Mouse (Mus musculus) left cerebral cortex, adult 8-10 months (tissue): ENCODE measurements at regions not wholly inside any gene's neighbourhood (a gene's known extent, or its start where the extent isn't known, plus 50 kb on each side); places are given as distances from the start of the nearest gene placed in this dataset.

Experiments used
- DNase-seq, 2 experiments: peaks; one replicate each; pipeline ENCODE4 v3.0.0; 2022; ENCODE audit warnings: low spot score in 2 of 2

DNA sequence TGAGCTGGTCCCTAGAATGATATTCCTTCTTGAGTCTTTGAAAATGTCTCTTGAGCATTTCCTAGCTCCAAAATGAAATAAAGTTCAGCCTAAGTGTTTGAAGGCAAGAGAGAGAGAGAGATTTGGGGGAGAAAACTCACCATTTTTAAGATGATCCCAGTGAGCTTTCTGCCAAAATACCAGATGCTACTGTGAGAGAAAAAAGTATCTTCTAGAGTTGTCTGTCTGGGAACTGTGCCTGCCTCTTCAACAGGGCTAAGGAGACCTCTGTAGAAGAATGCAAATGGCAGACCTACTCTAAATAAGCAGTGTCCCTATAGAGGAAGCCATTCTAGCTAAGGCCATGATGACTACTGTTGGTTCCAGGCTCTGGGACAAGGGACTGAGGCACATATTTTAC is 285.6 kb upstream of the Prickle1 start:
- no peak for DNase-seq

DNA sequence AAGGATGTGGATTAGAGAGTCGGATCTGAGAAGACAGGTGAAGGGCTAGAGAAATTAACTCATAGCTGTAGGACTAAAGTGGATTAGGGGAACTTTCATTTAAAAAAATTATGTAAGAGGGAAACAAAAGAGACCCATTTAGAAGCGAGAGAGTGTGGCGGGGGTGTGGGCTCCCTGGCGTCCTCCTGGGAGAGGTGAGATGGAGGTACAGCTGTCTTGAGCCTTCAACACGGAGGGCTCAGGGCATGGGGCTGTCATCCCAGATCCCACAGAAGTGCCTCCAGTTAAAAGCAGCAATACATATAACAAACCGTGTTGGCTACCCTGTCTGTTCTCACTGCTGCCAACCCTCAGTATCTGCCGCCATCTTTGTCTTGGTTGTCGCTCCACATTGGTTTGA is 284.6 kb upstream of the Prickle1 start:
- DNase-seq, result no peak

DNA sequence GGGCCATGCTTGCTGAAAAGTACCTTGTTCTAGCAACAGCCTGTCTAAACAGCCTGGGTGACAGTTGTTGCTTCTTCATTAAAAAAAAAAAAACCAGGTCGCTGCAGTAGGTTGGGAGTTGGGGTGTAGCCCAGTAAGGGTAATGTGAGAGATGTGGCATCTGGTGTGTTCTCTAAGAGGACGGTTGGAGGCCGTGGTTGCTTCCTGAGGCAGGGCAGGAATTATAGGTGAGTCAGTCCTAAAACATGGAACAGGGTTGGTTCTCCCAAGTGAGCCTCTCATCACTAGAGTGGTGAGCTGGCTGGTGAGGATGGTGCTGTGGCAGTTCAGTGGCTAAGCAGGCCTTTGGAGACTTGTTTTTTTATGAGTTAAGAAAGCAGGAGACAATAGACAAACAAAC is 283.3 kb upstream of the Prickle1 start:
- DNase-seq, result peak in 1 of 2 experiments; percentile 52

DNA sequence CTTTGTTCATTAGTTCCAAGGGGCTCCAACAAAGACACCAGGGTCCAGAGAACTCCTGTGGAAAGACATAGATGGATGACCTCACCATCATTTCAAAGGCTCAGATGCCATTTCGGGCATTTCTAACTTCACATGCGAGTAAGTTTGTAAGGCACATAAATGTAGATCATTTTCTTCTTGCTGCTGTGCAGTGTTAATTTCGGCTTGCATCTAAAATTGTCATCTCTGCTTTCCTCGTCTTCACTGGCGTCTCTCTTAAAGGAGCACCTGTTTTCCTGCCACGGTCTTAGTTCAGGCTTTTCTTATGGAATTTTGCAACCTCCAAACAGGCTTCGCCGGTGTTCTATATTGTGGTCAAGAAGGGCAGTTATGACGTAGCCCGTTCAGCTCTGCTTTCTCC is 280.6 kb upstream of the Prickle1 start:
- DNase-seq, result no peak

DNA sequence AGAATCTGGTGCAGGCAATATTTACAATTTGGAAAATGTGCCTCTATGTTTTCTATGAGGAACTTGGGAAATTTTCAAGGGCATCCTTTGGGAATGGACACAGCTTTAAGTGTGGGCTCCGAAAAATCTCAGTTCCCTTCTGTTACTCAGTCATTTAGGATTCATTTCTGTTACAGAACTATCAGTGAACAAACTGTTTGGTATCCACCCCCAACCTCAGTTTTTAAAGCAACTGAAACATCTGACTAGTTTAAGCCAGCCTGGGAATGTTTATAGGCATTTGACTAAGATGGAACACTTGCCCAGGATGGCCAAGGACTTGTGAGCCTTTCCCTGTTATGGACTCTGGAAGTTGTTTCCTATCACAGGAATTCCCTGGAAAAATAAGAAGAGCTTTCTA is 280.0 kb upstream of the Prickle1 start:
- DNase-seq, result no peak

DNA sequence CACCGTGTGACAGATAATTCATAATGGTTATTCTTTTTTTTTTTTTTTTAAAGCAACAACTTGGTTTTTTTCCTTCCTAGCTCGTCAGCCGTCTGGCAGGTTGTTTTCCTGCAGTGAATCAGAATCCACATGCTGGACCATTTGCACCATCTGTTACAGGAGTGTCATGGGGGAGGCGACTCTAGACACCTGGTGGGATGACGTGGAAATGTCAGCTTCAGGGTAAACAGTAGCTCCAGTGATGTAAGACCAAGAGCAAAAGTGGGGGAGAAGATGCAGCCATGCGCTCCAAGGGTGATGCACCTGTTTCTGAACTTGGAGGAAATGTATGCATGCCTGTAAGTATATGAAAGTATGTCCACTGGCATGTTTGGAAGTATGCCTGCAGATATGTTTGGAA is 278.5 kb upstream of the Prickle1 start:
- DNase-seq, result peak in 1 of 2 experiments; percentile 77

DNA sequence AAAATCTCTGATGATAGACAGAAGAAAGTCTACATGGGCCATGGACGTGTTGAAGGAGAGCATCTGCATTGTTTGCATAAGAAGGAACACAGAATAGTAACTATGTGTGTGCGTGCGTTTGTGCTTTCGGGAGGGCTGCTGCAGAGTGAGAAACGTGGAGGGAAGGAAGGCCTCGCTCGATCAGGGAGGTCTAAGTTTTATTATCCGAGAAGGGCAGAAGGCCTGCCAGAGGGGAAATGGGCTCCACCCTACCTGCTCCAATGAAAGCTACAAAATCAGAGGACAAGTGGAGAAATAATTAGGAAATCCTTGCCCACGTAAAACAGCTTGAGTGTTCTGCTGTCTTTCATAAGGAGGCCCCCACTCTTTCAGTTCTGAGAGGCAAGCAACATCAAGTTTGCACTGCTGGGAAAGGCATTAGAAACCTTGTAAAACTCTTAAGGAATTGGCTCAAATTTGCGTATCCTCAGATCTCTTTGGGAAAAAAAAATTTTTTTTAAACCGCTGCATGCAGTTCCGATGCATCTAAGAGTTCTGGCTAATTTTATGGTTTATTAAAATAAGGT is 261.7 kb upstream of the Prickle1 start:
- no peak for DNase-seq

DNA sequence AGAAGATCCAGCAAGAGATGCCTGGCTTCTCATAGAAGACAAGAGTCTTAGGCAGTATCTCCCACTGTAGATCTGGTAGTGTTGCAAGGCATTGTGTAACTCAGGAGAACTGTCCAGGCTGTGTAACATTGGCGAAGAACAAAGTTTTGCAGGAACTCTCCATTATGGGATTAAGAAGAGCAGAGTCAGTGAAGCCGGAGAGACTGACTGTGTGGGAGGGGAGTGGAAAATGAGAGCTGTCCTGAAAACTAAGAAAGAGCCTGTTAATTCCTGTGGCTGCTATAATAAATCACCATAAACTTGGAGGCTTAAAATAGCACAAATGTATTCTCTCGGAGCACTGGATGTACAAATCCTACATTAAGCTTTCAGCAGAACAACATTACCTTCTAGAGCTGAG is 257.5 kb upstream of the Prickle1 start:
- DNase-seq, result peak in 1 of 2 experiments; percentile 38

DNA sequence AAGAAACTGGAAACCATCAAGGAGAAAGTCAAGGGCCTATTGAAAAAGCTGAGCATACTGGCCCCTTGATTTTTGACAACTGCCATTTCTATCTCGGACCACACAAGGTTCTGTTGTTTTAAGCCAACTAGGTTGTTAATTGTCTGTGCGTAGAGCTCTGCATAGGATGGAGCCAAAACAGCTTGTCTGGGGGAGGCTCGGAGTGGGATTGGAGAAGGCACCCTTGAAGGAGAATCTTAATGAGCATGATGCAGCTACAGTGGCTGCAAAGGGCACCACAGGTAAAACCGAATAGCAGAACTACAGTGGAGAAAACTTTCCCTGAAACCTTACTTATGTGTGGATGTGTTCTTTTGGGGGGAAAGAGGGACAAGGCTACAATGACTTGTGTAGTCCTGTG is 256.4 kb upstream of the Prickle1 start:
- no peak for DNase-seq

DNA sequence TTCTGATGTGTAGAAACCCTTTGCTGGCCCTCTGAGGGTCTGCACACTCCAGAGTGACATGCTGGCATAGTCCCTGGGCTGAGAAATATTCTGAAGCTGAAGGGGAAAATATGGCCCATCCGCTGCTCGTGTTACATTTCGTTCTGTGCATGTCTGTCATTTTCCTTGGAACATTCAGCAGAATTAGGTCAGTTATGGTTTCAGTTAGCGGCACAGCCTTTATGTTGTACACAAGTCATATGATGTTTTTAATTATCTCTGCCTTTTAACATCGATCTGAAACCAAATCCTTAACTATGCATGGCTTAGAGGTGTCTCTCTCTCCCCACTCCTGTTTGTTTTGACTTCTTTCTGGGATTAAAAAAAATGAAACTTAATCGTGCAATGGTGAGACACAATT is 254.7 kb upstream of the Prickle1 start:
- DNase-seq, result no peak

DNA sequence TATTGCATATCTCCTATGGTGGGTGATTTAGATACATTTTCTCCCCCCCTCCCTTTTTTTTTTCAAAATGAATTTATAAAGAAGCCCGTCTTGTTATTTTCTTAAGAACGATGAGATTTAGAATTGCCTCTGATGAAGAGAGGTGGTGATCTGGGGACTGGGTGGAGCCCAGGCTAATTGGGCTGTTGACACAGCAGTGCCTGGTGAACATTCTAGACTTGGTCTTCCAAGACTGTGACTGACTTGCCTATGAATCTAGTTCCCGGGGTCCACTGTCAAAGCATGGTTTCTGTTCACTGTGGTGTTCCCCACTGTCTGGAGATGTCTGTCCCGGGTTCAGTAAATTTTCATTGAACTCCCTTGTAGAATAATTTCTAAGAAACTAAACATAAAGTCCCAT is 253.1 kb upstream of the Prickle1 start:
- DNase-seq, result no peak

DNA sequence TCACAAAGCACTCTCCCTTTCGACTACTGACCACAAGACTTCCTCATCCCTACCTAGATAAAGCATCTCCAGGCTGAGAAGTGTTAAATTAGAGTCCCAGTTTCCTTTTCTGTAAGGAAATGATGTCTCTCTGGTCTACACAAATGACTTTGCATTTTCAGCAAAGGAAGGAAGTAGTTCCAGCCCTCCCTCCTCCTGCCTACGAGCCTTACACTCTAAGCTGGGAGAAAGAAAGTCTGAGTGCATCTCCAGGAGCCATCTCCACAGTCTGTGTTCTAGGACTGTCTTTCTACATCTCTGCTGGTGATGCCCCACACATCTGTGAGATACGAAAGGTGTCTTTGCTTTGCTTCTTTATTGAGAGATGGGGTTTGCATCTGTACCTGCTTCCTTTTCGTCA is 251.1 kb upstream of the Prickle1 start:
- DNase-seq, result no peak

DNA sequence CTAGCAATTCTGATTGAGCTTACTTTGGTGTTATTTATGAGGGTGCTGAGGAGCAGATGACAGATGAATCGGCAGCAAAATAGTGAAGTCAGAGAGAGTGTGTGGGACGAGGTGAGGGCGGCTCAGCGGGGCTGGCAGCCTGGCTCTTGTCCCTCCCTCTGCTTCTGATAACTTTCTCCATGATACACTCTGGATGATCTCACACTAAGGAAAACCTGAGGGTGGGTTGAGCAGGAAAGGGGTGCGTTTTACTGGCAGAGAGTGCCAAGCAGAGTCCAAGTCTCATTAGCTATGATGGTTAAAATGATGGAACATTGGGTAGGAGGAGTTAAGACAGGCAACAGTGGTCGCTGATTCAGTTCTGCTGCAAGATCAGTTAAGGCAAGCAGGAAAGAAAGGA is 250.1 kb upstream of the Prickle1 start:
- peak in 1 of 2 experiments; percentile 83 for DNase-seq

DNA sequence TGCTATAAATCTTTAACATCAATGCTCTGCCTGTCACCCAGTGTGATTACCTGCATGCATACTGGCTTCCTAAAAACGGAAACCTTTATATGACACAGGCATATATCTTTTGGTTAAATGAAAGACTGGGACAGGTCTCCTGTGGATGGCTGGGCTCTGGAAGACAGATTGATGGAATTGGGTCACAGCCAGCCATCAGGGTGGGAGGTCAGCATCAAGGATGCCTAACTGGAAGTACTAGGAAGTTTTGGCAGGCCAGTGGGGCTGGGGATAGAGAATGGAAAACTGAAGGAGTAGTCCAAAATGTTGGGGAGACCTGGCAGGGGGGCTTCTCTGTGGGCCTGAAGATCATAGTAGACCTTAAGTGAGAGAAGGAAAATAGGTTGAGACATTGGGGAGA is 237.3 kb upstream of the Prickle1 start:
- DNase-seq, result no peak

DNA sequence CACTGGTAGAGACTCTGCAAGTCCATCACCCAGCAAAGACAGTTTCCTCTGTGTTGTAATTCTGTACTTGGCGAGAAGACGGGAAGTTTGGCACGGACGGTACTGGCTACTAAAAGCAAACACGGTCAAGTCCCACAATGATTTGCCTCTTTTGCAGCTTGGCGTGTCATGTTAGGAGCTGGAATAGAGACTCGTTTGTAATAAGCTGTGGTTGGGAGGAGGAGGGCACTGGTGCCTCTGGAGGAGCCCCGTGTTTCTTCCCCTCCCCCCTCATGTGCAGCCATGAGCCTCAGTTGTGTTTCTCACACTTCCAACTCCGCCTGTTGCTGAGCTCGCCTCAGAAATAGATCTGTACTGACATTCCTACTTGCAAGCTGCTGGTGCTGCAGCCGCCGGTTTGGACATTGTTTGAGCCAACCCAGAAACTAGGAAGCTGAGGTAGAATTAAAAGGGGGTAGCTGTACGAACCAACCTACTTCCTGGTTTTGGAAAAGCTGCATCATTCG is 236.8 kb upstream of the Prickle1 start:
- peak; percentile 41 to 76 for DNase-seq

DNA sequence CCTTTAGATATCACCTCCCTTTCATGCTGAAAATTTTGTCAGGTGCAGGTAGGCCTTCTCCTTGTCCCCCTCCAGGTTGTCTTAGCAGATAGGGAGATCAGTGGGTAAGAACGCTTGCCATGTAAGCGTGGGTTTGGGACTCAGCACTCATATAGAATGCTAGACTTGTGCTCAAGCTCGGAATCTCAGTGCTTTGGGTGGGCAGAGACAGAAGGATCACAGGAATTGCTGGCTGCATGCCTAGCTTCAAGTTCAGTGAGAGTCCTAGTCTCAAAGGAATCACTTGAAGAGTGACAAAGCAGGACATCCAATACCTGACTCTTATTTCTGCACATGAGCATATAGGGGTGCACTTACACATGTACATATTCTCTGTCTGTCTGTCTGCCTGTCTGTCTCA is 235.5 kb upstream of the Prickle1 start:
- DNase-seq, result peak in 1 of 2 experiments; percentile 73

DNA sequence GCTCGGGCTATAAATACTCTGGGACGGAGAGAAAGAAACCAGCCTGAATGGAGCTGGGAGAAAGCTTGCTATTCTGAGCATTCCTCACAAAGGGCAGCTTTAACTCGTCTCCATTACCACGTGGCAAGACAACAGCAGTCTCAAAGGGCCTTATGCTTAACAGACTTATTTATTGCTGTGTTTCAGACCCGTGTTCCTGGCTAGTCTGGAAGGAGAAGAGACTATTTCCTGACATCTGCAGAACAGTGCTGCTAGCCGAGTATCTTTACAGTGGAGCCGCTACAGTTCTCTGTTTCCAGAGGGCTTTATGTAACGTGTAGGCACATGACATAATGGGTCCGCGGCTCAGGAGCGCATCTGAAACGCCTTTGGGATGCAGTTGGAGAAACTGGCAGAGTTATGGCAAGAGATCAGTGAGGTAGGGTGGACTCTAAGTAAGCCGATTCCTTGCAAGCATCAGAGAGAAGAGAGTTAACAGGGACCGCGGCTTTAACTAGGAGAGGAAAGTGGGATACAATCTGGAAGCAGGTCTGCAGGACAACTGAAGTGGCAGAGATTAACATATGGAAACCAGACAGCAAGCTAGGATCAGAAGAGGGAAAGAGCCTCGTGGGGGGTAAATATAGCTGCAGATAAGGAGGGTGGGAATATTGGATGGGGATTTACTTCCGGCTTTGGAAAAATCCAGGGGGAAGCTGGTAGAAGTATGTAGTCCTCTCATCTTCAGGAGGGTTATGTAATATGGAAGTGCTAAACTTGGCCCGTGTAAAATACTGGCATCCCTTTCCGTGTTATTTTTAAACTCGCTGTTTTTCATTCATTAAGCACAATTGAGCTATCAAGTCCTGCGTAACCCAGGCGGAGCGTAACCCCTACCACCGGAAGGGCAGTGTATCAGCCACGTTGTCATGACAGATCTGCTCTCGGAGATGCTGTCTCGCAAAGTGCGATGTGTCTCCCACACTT is 229.3 kb upstream of the Prickle1 start:
- peak; percentile 61 to 66 for DNase-seq

DNA sequence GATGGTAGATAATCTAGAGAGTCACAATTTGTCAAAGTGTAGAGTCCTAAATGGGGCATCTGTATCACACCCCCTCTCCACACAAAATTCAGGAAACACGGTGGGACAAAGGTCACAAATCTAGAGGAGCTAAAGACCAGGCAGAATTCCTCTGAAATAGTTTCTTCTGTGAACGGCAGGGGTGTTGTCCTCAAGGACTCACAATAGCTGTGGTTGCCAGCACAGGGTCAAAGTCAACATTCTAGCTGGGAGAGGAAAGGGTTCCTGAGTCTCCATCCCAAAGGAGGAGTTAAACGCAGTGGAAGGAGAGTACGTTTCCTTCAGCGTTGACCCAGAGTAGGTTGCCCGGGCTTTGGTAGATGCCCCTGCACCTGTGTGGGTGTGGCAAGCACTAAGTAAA is 225.5 kb upstream of the Prickle1 start:
- no peak for DNase-seq

DNA sequence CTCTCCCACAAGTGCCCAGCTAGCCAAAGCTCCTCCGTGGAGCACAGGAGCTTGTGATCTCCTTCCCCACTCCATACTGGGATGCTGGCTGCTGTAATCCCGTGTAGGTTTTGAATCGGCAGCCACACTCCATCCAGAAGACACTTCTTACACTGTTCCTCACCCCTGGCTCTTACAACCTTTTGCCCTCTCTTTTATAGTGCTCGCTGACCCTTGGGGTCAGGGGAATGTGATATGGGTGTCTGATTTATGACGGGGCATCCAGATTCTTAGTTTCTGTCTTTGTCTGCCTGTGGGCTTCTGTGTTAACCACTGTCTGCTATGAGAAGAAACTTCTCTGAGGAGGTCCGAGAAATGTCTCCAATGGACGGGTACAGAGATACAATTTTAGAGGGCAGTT is 216.3 kb upstream of the Prickle1 start:
- no peak for DNase-seq

DNA sequence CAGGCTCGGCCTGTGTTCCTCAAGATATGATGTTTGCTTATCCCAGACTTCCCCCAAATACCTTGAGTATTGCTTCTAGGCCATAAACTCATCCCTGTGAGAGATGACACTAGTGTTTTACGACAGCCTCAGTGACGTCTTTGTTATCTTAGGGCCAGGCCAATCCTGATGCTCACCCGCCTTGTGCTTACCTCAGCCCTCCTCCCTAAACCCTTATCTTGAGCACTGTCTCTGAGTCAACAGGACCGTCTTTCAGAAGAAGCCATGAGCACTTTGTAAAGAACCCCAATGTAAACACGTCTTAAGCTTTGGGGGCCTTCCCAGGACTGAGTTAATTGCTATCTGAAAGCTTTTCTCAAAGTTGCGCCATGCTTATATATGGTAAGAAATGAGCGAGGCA is 212.3 kb upstream of the Prickle1 start:
- DNase-seq, result no peak

DNA sequence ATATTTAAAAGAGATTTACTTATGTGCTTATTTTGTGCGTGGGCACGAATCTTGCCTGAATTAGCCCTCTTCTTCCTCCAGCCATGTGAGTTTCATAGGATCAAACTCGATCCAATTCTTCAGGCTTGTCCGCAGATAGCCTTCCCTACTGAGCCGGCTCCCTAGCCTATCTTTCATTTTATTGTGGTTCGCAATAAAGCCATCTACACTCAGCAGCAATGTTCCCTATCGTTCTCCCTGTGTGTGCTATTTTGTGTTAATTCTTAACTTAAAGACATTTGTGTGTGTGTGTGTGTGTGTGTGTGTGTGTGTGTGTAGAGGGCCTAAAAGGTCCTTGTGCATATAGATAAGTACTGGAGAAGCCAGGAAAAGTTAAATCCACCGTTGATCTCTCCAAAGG is 211.8 kb upstream of the Prickle1 start:
- no peak for DNase-seq

DNA sequence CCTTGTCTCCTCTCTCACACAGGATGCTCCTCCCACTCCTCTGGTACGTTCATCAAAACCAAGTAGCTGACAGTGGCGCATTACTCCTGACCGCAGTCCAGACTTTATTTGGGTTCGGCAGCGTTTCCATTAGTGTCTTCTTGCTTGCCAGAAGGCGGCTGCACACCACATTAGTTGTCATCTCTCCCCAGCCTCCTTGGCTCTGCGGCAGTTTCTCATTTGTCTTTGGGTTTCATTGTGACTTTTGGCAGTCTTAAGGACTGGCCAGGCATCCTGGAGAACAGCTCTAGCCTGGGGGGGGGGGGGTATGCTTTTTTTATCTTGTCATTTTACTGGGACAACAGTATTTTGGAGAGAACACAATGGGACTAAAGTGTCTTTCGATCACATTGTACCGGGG is 209.0 kb upstream of the Prickle1 start:
- DNase-seq, result no peak

DNA sequence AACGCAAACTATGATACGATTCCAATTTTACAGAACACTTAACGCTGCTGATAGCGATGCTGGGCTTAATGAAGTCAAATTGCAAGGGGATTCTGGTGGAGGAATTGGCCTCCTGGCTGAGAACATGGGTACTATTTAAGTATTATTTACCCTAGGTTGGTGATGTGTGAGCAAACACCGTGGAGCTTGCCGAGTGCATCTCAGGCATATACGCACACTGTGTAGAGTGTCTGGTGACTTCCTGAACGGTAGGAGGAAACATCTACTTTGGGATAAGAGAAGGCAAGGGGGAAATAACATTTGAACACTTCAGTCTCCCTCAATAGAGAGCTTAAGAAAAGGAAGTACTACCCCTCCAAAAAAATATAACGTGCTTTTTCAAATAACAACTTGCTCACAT is 194.8 kb upstream of the Prickle1 start:
- DNase-seq, result no peak
